Mouse (Mus musculus): ENCODE measurements at regions not wholly inside any gene's neighbourhood (a gene's known extent, or its start where the extent isn't known, plus 50 kb on each side); places are given as distances from the start of the nearest gene placed in this dataset.

GRCm38 (mm10) chr7:36973654-36974320 is 275.9 kb downstream of the Tshz3 start:
- TF ChIP-seq CTCF (IDR thresholded peaks at IDR 0.05; ENCODE audit: borderline replicate concordance, insufficient read depth, low read length) (no peak), POLR2A (IDR thresholded peaks at IDR 0.05; ENCODE audit: low read depth, low read length) (no peak)

Measured in embryonic fibroblast, embryonic 13.5 days (primary cell).